Mouse (Mus musculus): Measurements from ENCODE around the gene Tshz2. TPM values are rescaled to one million over a fixed set of nuclear protein-coding genes. Genes with fewer than 3 reads are reported as not detected.
A peak's percentile ranks its signal among the peaks of the same experiment; 100 is the strongest.

Tshz2 gene
- polyA plus RNA-seq, 1 experiment from 2014 or later: 1.0 TPM

- H3K27me3 ChIP-seq (ENCODE audit: control insufficient read depth, insufficient read depth, low read depth, low read length): no peaks in the 10 kb centered on the region
- no peak overlapping the region for H3K27ac ChIP-seq (ENCODE audit: low read length)
- 55% methylated on average over 5 of the region's 5 CpGs for WGBS (ENCODE audit: insufficient replicate concordance)
- H3K9me3 ChIP-seq (replicated peaks; ENCODE audit: control insufficient read depth, low read length): no peaks in the 10 kb centered on the region
- no peak for ATAC-seq (ENCODE audit: low read depth)
- H3K4me1 ChIP-seq (ENCODE audit: control insufficient read depth, low read depth, low read length): peaks cover 3% of the 10 kb centered on the region
- no peak overlapping the region for H3K4me3 ChIP-seq (ENCODE audit: low read depth, low read length)
- H3K9ac ChIP-seq (ENCODE audit: low read depth, low read length): no peak overlapping the region
- H3K36me3 ChIP-seq (ENCODE audit: control insufficient read depth, insufficient read depth): no peaks in the 10 kb centered on the region
- H3K4me2 ChIP-seq (ENCODE audit: low read depth, low read length): no peak overlapping the region
Observed at GRCm38 (mm10) chr2:169699141-169699540, 66.3 kb downstream of the Tshz2 start.

GRCm38 (mm10) chr2:169699862-169700511 is 67.2 kb downstream of the Tshz2 start:
- Histone ChIP-seq H3K36me3 (ENCODE audit: control insufficient read depth, insufficient read depth) (no peaks in the 10 kb centered on the region), H3K4me1 (ENCODE audit: control insufficient read depth, low read depth, low read length) (no peaks in the 10 kb centered on the region; the same call in none of the 2 replicates), H3K27ac (ENCODE audit: low read length) (peak overlapping the region; percentile 17), H3K9ac (ENCODE audit: low read depth, low read length) (no peak overlapping the region), H3K4me3 (ENCODE audit: low read depth, low read length) (no peak overlapping the region), H3K4me2 (ENCODE audit: low read depth, low read length) (no peak overlapping the region), H3K27me3 (ENCODE audit: control insufficient read depth, insufficient read depth, low read depth, low read length) (no peaks in the 10 kb centered on the region), H3K9me3 (replicated peaks; ENCODE audit: control insufficient read depth, low read length) (no peaks in the 10 kb centered on the region)
- ATAC-seq (ENCODE audit: low read depth): peak; percentile 63
- WGBS (ENCODE audit: insufficient replicate concordance): 56% methylated on average over 7 of the region's 7 CpGs

- 22% methylated on average over 15 of the region's 15 CpGs for WGBS (ENCODE audit: insufficient replicate concordance)
- ATAC-seq (ENCODE audit: low read depth): no peak
Observed at GRCm38 (mm10) chr2:169702725-169703486, 70.1 kb downstream of the Tshz2 start.

GRCm38 (mm10) chr2:169721793-169722326 is 89.0 kb downstream of the Tshz2 start:
- no peak overlapping the region for H3K4me2 ChIP-seq (ENCODE audit: low read depth, low read length)
- 75% methylated on average over 18 of the region's 18 CpGs for WGBS (ENCODE audit: insufficient replicate concordance)
- H3K4me3 ChIP-seq (ENCODE audit: low read depth, low read length): no peak overlapping the region
- H3K27me3 ChIP-seq (ENCODE audit: control insufficient read depth, insufficient read depth, low read depth, low read length): no peaks in the 10 kb centered on the region
- H3K27ac ChIP-seq (ENCODE audit: low read length): no peak overlapping the region
- no peaks in the 10 kb centered on the region for H3K9me3 ChIP-seq (replicated peaks; ENCODE audit: control insufficient read depth, low read length)
- ATAC-seq (ENCODE audit: low read depth): no peak
- H3K9ac ChIP-seq (ENCODE audit: low read depth, low read length): no peak overlapping the region
- no peaks in the 10 kb centered on the region; the same call in 1 of the 2 replicates for H3K4me1 ChIP-seq (ENCODE audit: control insufficient read depth, low read depth, low read length)
- no peaks in the 10 kb centered on the region for H3K36me3 ChIP-seq (ENCODE audit: control insufficient read depth, insufficient read depth)

More at GRCm38 (mm10) chr2:169702725-169703486, 70.1 kb downstream of the Tshz2 start:
- Histone ChIP-seq H3K4me3 (ENCODE audit: low read depth, low read length) (no peak overlapping the region), H3K36me3 (ENCODE audit: control insufficient read depth, insufficient read depth) (no peaks in the 10 kb centered on the region), H3K4me2 (ENCODE audit: low read depth, low read length) (no peak overlapping the region), H3K9me3 (replicated peaks; ENCODE audit: control insufficient read depth, low read length) (no peaks in the 10 kb centered on the region), H3K9ac (ENCODE audit: low read depth, low read length) (no peak overlapping the region), H3K27ac (ENCODE audit: low read length) (no peak overlapping the region), H3K27me3 (ENCODE audit: control insufficient read depth, insufficient read depth, low read depth, low read length) (no peaks in the 10 kb centered on the region), H3K4me1 (ENCODE audit: control insufficient read depth, low read depth, low read length) (no peaks in the 10 kb centered on the region; the same call in 1 of the 2 replicates)

- Histone ChIP-seq H3K27me3 (ENCODE audit: control insufficient read depth, insufficient read depth, low read depth, low read length) (no peaks in the 10 kb centered on the region), H3K9ac (ENCODE audit: low read depth, low read length) (no peak overlapping the region), H3K27ac (ENCODE audit: low read length) (no peak overlapping the region), H3K36me3 (ENCODE audit: control insufficient read depth, insufficient read depth) (no peaks in the 10 kb centered on the region), H3K4me2 (ENCODE audit: low read depth, low read length) (no peak overlapping the region), H3K9me3 (replicated peaks; ENCODE audit: control insufficient read depth, low read length) (no peaks in the 10 kb centered on the region), H3K4me1 (ENCODE audit: control insufficient read depth, low read depth, low read length) (no peaks in the 10 kb centered on the region; the same call in 1 of the 2 replicates), H3K4me3 (ENCODE audit: low read depth, low read length) (no peak overlapping the region)
- ATAC-seq (ENCODE audit: low read depth): no peak
- 68% methylated on average over 6 of the region's 6 CpGs for WGBS (ENCODE audit: insufficient replicate concordance)
Observed at GRCm38 (mm10) chr2:169722341-169722740, 89.5 kb downstream of the Tshz2 start.

GRCm38 (mm10) chr2:169723645-169724462 is 91.0 kb downstream of the Tshz2 start:
- H3K27me3 ChIP-seq (ENCODE audit: control insufficient read depth, insufficient read depth, low read depth, low read length): no peaks in the 10 kb centered on the region
- H3K4me2 ChIP-seq (ENCODE audit: low read depth, low read length): peak overlapping the region; percentile 12; the same call in 1 of the 2 replicates
- WGBS (ENCODE audit: insufficient replicate concordance): 24% methylated on average over 24 of the region's 24 CpGs
- H3K27ac ChIP-seq (ENCODE audit: low read length): no peak overlapping the region
- no peak overlapping the region for H3K4me3 ChIP-seq (ENCODE audit: low read depth, low read length)
- no peaks in the 10 kb centered on the region; the same call in 1 of the 2 replicates for H3K4me1 ChIP-seq (ENCODE audit: control insufficient read depth, low read depth, low read length)
- no peak for ATAC-seq (ENCODE audit: low read depth)
- no peaks in the 10 kb centered on the region for H3K36me3 ChIP-seq (ENCODE audit: control insufficient read depth, insufficient read depth)
- H3K9ac ChIP-seq (ENCODE audit: low read depth, low read length): no peak overlapping the region
- H3K9me3 ChIP-seq (replicated peaks; ENCODE audit: control insufficient read depth, low read length): no peaks in the 10 kb centered on the region

GRCm38 (mm10) chr2:169728651-169729280 is 96.0 kb downstream of the Tshz2 start:
- no peak overlapping the region for H3K4me3 ChIP-seq (ENCODE audit: low read depth, low read length)
- 0 out of 2 replicates have a peak, but pooled peaks have one; percentile 39 for ATAC-seq (ENCODE audit: low read depth)
- no peaks in the 10 kb centered on the region for H3K27me3 ChIP-seq (ENCODE audit: control insufficient read depth, insufficient read depth, low read depth, low read length)
- H3K9ac ChIP-seq (ENCODE audit: low read depth, low read length): no peak overlapping the region
- 55% methylated on average over 16 of the region's 16 CpGs for WGBS (ENCODE audit: insufficient replicate concordance)
- no peaks in the 10 kb centered on the region for H3K9me3 ChIP-seq (replicated peaks; ENCODE audit: control insufficient read depth, low read length)
- no peak overlapping the region for H3K4me2 ChIP-seq (ENCODE audit: low read depth, low read length)
- no peaks in the 10 kb centered on the region for H3K36me3 ChIP-seq (ENCODE audit: control insufficient read depth, insufficient read depth)
- no peak overlapping the region for H3K27ac ChIP-seq (ENCODE audit: low read length)
- H3K4me1 ChIP-seq (ENCODE audit: control insufficient read depth, low read depth, low read length): no peaks in the 10 kb centered on the region

- Histone ChIP-seq H3K4me2 (ENCODE audit: low read depth, low read length) (no peak overlapping the region), H3K4me3 (ENCODE audit: low read depth, low read length) (no peak overlapping the region), H3K9ac (ENCODE audit: low read depth, low read length) (no peak overlapping the region), H3K27me3 (ENCODE audit: control insufficient read depth, insufficient read depth, low read depth, low read length) (no peaks in the 10 kb centered on the region), H3K27ac (ENCODE audit: low read length) (no peak overlapping the region), H3K4me1 (ENCODE audit: control insufficient read depth, low read depth, low read length) (no peaks in the 10 kb centered on the region), H3K9me3 (replicated peaks; ENCODE audit: control insufficient read depth, low read length) (no peaks in the 10 kb centered on the region), H3K36me3 (ENCODE audit: control insufficient read depth, insufficient read depth) (no peaks in the 10 kb centered on the region)
- no peak; the same call in 1 of the 2 replicates for ATAC-seq (ENCODE audit: low read depth)
- 53% methylated on average over 7 of the region's 7 CpGs for WGBS (ENCODE audit: insufficient replicate concordance)
Observed at GRCm38 (mm10) chr2:169730551-169730996, 97.8 kb downstream of the Tshz2 start.

Data from liver, embryonic 16.5 days (tissue).